Mouse (Mus musculus) MEL (cell line): Measurements from ENCODE around the gene Rps28.

ENCODE experiments used
- BHLHE40 ChIP-seq: IDR thresholded peaks from 2 replicates; pipeline ENCODE4 v1.6.1; 2012; ENCODE audit warnings: low read depth, mild to moderate bottlenecking, inconsistent platforms, low read length, improper control_type of control experiment, borderline replicate concordance
- CTCF ChIP-seq, 3 experiments: IDR thresholded peaks in 2 of 3; conservative IDR thresholded peaks in 1 of 3; 2 replicates each; pipeline ENCODE4 v1.5.1; 2011 to 2012; ENCODE audit warnings: low read length in 3 of 3, low read depth in 2 of 3, mild to moderate bottlenecking in 2 of 3, improper control_type of control experiment in 1 of 3, inconsistent platforms in 1 of 3, mixed read lengths in 1 of 3, moderate library complexity in 1 of 3; ENCODE audit not compliant: control insufficient read depth in 1 of 3, insufficient read depth in 1 of 3, poor library complexity in 1 of 3, severe bottlenecking in 1 of 3
- EP300 ChIP-seq, 2 experiments: IDR thresholded peaks; 2 replicates each; pipeline ENCODE4 v1.6.1; 2011; ENCODE audit warnings: improper control_type of control experiment in 2 of 2, low read length in 2 of 2, low read depth in 1 of 2, mild to moderate bottlenecking in 1 of 2
- GABPA ChIP-seq: IDR thresholded peaks from 2 replicates; pipeline ENCODE4 v1.6.1; 2012; ENCODE audit warnings: low read depth, mild to moderate bottlenecking, inconsistent platforms, low read length, improper control_type of control experiment, moderate library complexity
- HCFC1 ChIP-seq: IDR thresholded peaks from 2 replicates; pipeline ENCODE4 v1.6.1; 2012; ENCODE audit warnings: low read depth, mild to moderate bottlenecking, inconsistent platforms, low read length, improper control_type of control experiment, moderate library complexity
- JUND ChIP-seq: IDR thresholded peaks from 2 replicates; pipeline ENCODE4 v1.6.1; 2011; ENCODE audit warnings: low read depth, mild to moderate bottlenecking, improper control_type of control experiment, low read length
- MAX ChIP-seq: IDR thresholded peaks from 2 replicates; pipeline ENCODE4 v1.6.1; 2011; ENCODE audit warnings: low read length, improper control_type of control experiment
- MEF2A ChIP-seq: IDR thresholded peaks from 2 replicates; pipeline ENCODE4 v1.6.1; 2014; ENCODE audit warnings: low read depth, mild to moderate bottlenecking, inconsistent platforms, low read length, improper control_type of control experiment; ENCODE audit not compliant: poor library complexity, insufficient replicate concordance, severe bottlenecking; ENCODE audit errors: extremely low read depth
- POLR2A ChIP-seq, 2 experiments: IDR thresholded peaks; 2 replicates each; pipeline ENCODE4 v1.6.1; 2011 to 2012; ENCODE audit warnings: low read length in 2 of 2, mild to moderate bottlenecking in 2 of 2, control low read depth in 1 of 2, improper control_type of control experiment in 1 of 2, low read depth in 1 of 2, moderate library complexity in 1 of 2; ENCODE audit not compliant: control insufficient read depth in 1 of 2, insufficient read depth in 1 of 2, poor library complexity in 1 of 2
- TAL1 ChIP-seq: IDR thresholded peaks from 2 replicates; pipeline ENCODE4 v1.6.1; 2012; ENCODE audit warnings: mild to moderate bottlenecking, inconsistent platforms, low read length, moderate library complexity, mixed read lengths

- TF ChIP-seq TAL1 (no peak), CTCF (IDR thresholded peaks at IDR 0.05 in 2 of 3, conservative IDR thresholded peaks at IDR 0.05 in 1 of 3; ENCODE audit: control insufficient read depth in 1 of 3, insufficient read depth in 1 of 3, low read depth in 2 of 3, low read length in 3 of 3, poor library complexity in 1 of 3, severe bottlenecking in 1 of 3) (no peak), POLR2A (IDR thresholded peaks at IDR 0.05; ENCODE audit: control insufficient read depth in 1 of 2, insufficient read depth in 1 of 2, low read depth in 1 of 2, low read length in 2 of 2, poor library complexity in 1 of 2) (no peak), BHLHE40 (no peak), EP300 (IDR thresholded peaks at IDR 0.05; ENCODE audit: low read depth in 1 of 2, low read length in 2 of 2) (no peak), HCFC1 (no peak), MEF2A (no peak), JUND (no peak), MAX (no peak), GABPA (no peak)
These were observed 41.0 kb downstream of the Rps28 start for GRCm38 (mm10) chr17:33783408-33783807.
